Mouse (Mus musculus) hindbrain, embryonic 11.5 days (tissue): Measurements from ENCODE around the gene Rbm19. TPM values are rescaled to one million over a fixed set of nuclear protein-coding genes. Genes with fewer than 3 reads are reported as not detected.
A peak's percentile ranks its signal among the peaks of the same experiment; 100 is the strongest.

Experiments used
- ATAC-seq: fragments of 200-750 bp; cut with Nextera tagmentation; 2 replicates; pipeline ENCODE4 v1.8.0; 2017; ENCODE audit warnings: mild to moderate bottlenecking, moderate TSS enrichment, moderate library complexity; ENCODE audit not compliant: low FRiP score
- DNase-seq: peaks from one replicate; pipeline ENCODE4 v3.0.0-alpha.2; 2015; ENCODE audit warnings: low spot score
- H3K27ac ChIP-seq: fragments of 300-500 bp; sonication (generic); 2 replicates; pipeline ENCODE4 v1.5.1; 2014; ENCODE audit warnings: mild to moderate bottlenecking, low read depth, low read length
- H3K27me3 ChIP-seq: fragments of 300-500 bp; sonication (generic); 2 replicates; pipeline ENCODE4 v1.6.1; 2014; ENCODE audit warnings: mild to moderate bottlenecking, low read length, moderate library complexity, mixed read lengths; ENCODE audit not compliant: control insufficient read depth, insufficient read depth
- H3K36me3 ChIP-seq: fragments of 300-500 bp; sonication (generic); 2 replicates; pipeline ENCODE4 v1.6.1; 2014; ENCODE audit warnings: mild to moderate bottlenecking, low read length, moderate library complexity, mixed read lengths; ENCODE audit not compliant: control insufficient read depth, insufficient read depth
- H3K4me1 ChIP-seq: fragments of 300-500 bp; sonication (generic); replicated peaks from 2 replicates; pipeline ENCODE4 v1.6.1; 2014; ENCODE audit warnings: low read length, mixed read lengths; ENCODE audit not compliant: control insufficient read depth, insufficient read depth
- H3K4me2 ChIP-seq: fragments of 300-500 bp; sonication (generic); replicated peaks from 2 replicates; pipeline ENCODE4 v1.6.1; 2014; ENCODE audit warnings: mild to moderate bottlenecking, low read depth, low read length
- H3K4me3 ChIP-seq: fragments of 300-500 bp; sonication (generic); 2 replicates; pipeline ENCODE4 v1.5.1; 2014; ENCODE audit warnings: low read depth, low read length
- H3K9ac ChIP-seq: fragments of 300-500 bp; sonication (generic); 2 replicates; pipeline ENCODE4 v1.6.1; 2014; ENCODE audit warnings: low read depth, low read length
- H3K9me3 ChIP-seq: fragments of 300-500 bp; sonication (generic); 2 replicates; pipeline ENCODE4 v1.6.1; 2016; ENCODE audit warnings: low read length; ENCODE audit not compliant: control insufficient read depth
- WGBS: fragments of 180-500 bp; shearing (Covaris S2); extraction: QIAGEN DNeasy Blood & Tissue Kit; methylation state at CpG from one replicate; pipeline ENCODE4 v1.1.7; 2014; 5-methylcytosine and 5-hydroxymethylcytosine counted together
- polyA plus RNA-seq: library from polyadenylated mRNA; unstranded; fragments of >200 nt; fragmentation: Nextera tagmentation; extraction: Ambion mirVana; gene quantifications from 2 replicates; pipeline ENCODE4 v1.2.1, GENCODE M21; 2014

Rbm19 gene
- polyA plus RNA-seq, 1 experiment from 2014 or later: 28.7 TPM

DNA sequence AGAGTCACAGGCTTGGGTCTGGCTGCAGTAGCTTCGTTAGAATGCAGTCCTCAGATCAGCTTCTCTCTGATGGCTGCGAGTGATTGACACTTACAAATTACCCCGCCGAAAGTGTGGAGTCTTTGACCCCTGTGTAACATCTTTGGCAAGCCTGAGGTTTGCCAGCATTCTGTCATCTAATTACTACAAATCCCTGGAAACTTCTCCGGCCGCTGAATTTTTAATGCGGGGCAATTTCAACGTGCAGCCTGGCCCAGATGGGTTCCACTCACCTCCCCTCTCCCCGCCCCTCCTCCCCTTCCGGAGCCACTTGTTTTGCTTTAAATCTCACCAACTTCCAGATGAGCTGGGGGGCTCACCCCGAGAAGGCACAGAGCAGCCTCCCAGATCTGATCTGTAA is 94.4 kb downstream of the Rbm19 start:
- Histone ChIP-seq H3K4me1 (peaks cover 19% of the 10 kb centered on the region), H3K36me3 (no peaks in the 10 kb centered on the region), H3K9me3 (no peaks in the 10 kb centered on the region), H3K4me2 (0 out of 2 replicates have a peak overlapping the region, but pooled peaks have one; percentile 11), H3K27me3 (no peaks in the 10 kb centered on the region), H3K27ac (peak overlapping the region; percentile 42; the same call in 1 of the 2 replicates), H3K9ac (no peak overlapping the region), H3K4me3 (peak overlapping the region; percentile 4; the same call in 1 of the 2 replicates)
- 3% methylated on average over 11 of the region's 11 CpGs for WGBS
- peak; percentile 63 for DNase-seq
- peak; percentile 38; the same call in 1 of the 2 replicates for ATAC-seq

DNA sequence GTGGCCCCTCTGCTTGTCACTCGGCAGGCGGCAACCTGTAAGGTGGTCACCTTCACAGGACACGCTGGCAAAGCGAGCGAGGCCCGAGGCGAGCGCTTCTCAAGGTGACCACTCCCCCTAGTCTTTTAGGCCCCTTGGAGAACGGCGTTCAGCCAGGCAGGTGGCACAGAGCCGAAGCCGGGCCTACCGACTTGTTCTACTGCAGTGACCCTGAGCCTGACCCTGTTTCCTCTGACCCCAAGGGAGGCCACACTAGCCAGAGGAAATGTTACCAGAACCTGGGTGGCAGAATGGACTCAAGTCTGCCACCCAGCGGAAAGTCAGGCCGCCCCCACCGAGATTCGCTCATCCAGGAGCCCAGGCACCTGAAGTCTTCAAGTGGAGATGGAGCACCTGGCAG is 94.9 kb downstream of the Rbm19 start:
- no peak for ATAC-seq
- H3K36me3 ChIP-seq: no peaks in the 10 kb centered on the region
- 0 out of 2 replicates have a peak overlapping the region, but pooled peaks have one; percentile 4 for H3K9ac ChIP-seq
- 0 out of 2 replicates have a peak overlapping the region, but pooled peaks have one; percentile 11 for H3K4me2 ChIP-seq
- H3K27ac ChIP-seq: peak overlapping the region; percentile 42; the same call in 1 of the 2 replicates
- no peaks in the 10 kb centered on the region for H3K27me3 ChIP-seq
- peak; percentile 57 for DNase-seq
- H3K9me3 ChIP-seq: no peaks in the 10 kb centered on the region
- WGBS: 10% methylated on average over 17 of the region's 17 CpGs
- peak overlapping the region; percentile 4; the same call in 1 of the 2 replicates for H3K4me3 ChIP-seq
- peaks cover 17% of the 10 kb centered on the region for H3K4me1 ChIP-seq

- ATAC-seq: no peak
- 60% methylated on average over 3 of the region's 3 CpGs for WGBS
- no peaks in the 10 kb centered on the region for H3K27me3 ChIP-seq
These were observed 98.2 kb downstream of the Rbm19 start for GRCm38 (mm10) chr5:120214511-120214910.

DNA sequence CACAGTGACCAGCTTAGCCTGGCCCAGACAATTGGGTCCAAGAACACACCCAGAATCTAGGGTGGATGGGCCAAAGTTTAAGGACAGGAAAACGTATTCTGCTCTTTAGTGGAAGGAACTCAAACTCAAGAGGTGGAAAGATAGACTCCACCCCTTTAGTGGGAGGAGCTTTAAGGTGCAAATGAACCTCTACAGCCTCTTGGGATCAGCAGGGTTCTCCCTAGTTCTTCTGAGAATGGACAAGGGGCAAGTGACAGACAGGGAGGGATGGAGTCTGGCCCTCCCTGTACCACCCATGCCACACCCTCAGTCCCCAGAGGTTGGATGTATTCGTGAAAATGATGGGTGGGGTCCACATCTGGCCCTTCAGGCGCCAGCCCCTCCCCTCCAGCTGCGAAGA is 105.0 kb downstream of the Rbm19 start:
- Histone ChIP-seq H3K9ac (no peak overlapping the region), H3K9me3 (no peaks in the 10 kb centered on the region), H3K4me1 (peaks cover 3% of the 10 kb centered on the region; the same call in 1 of the 2 replicates), H3K4me2 (no peak overlapping the region), H3K36me3 (no peaks in the 10 kb centered on the region), H3K27me3 (peaks cover 3% of the 10 kb centered on the region; the same call in 1 of the 2 replicates), H3K4me3 (no peak overlapping the region), H3K27ac (no peak overlapping the region)
- WGBS: 30% methylated on average over 4 of the region's 4 CpGs
- DNase-seq: no peak
- no peak for ATAC-seq

More at GRCm38 (mm10) chr5:120214511-120214910, 98.2 kb downstream of the Rbm19 start:
- Histone ChIP-seq H3K36me3 (no peaks in the 10 kb centered on the region), H3K9ac (no peak overlapping the region), H3K4me2 (no peak overlapping the region), H3K9me3 (no peaks in the 10 kb centered on the region), H3K4me1 (peaks cover 12% of the 10 kb centered on the region), H3K4me3 (no peak overlapping the region), H3K27ac (no peak overlapping the region)
- no peak for DNase-seq

GRCm38 (mm10) chr5:120225383-120225782 is 109.1 kb downstream of the Rbm19 start:
- Histone ChIP-seq H3K36me3 (no peaks in the 10 kb centered on the region), H3K4me3 (no peak overlapping the region), H3K9me3 (no peaks in the 10 kb centered on the region), H3K9ac (no peak overlapping the region), H3K27me3 (peaks cover 7% of the 10 kb centered on the region), H3K27ac (peak overlapping the region; percentile 70; the same call in 1 of the 2 replicates), H3K4me2 (no peak overlapping the region), H3K4me1 (peaks cover 6% of the 10 kb centered on the region; the same call in 1 of the 2 replicates)
- 18% methylated on average over 14 of the region's 14 CpGs for WGBS
- peak; percentile 61 for DNase-seq
- no peak for ATAC-seq

DNA sequence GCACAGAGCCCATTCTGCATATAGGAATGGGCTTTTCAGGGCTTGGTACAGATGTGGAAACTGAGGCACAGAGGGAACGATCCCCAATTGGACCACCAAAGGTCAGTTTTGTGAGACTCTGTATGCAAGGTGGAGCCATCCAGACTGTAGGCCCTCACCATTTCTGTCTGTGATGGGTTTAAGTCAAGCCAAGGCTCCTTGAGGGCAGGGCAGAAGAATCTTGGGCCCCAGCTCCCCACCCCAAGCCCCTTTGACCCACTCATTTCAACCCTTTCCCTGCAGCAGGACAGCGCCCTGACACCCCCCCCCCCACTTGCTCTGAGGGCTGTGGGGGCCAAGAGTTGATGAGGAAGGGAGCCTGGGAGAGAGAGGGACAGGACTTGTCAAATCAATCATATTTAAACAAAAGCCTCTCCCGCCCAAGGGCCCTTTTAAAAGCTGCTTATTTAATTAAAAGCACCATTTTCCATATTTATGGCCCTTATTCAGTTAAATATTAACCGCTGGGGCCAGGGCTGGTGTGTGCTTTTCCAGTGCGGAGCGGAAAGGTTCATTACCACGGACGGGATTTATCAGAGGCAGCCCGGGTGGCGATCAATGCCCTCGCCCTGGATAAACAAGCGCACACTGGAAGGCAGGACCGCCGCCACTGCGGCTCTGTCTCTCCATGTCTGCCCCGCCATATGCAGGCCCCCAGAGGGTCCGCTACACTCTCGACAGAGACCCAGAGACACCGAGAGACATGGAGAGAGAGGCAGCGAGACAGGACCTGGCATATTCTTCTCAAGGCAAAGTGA is 112.5 kb downstream of the Rbm19 start:
- peak; percentile 38 for DNase-seq
- Histone ChIP-seq H3K27ac (peak overlapping the region; percentile 60; the same call in 1 of the 2 replicates), H3K27me3 (peaks cover 6% of the 10 kb centered on the region), H3K9me3 (no peaks in the 10 kb centered on the region), H3K4me1 (peaks cover 14% of the 10 kb centered on the region), H3K36me3 (no peaks in the 10 kb centered on the region), H3K4me2 (no peak overlapping the region), H3K9ac (no peak overlapping the region), H3K4me3 (no peak overlapping the region)
- WGBS: 36% methylated on average over 20 of the region's 20 CpGs
- no peak for ATAC-seq

GRCm38 (mm10) chr5:120231435-120232147 is 115.3 kb downstream of the Rbm19 start:
- H3K27ac ChIP-seq: peak overlapping the region; percentile 73
- ATAC-seq (peak; percentile 68), DNase-seq (peak; percentile 92)
- peaks cover 11% of the 10 kb centered on the region for H3K4me1 ChIP-seq
- no peaks in the 10 kb centered on the region for H3K36me3 ChIP-seq
- 6% methylated on average over 25 of the region's 25 CpGs for WGBS
- H3K9ac ChIP-seq: peak overlapping the region; percentile 28; the same call in 1 of the 2 replicates
- H3K4me2 ChIP-seq: peak overlapping the region; percentile 35
- H3K4me3 ChIP-seq: no peak overlapping the region
- no peaks in the 10 kb centered on the region for H3K9me3 ChIP-seq
- peaks cover 8% of the 10 kb centered on the region; the same call in 1 of the 2 replicates for H3K27me3 ChIP-seq

DNA sequence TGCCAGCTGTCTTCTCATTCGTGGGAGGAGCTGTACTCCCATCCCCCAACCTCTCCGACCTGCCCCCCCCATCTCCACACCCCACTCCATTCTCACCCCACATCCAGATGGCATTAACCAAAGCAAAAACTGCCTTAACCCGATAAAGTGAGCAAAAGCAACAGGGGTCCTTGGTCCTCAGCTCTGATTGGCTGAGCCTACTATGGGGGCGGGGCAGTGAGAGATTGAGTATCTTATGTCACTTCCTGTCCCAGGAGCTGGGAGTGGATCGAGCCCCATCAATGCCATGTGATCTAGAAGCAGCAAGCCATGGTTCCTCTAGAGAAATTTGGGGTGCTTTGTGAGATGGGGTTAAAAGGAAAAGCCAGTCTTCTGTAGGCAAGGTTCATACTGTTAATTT is 118.9 kb downstream of the Rbm19 start:
- DNase-seq (no peak), ATAC-seq (no peak)
- no peak overlapping the region for H3K4me2 ChIP-seq
- H3K27ac ChIP-seq: no peak overlapping the region
- H3K4me1 ChIP-seq: peaks cover 8% of the 10 kb centered on the region
- H3K36me3 ChIP-seq: no peaks in the 10 kb centered on the region
- no peak overlapping the region for H3K4me3 ChIP-seq
- no peaks in the 10 kb centered on the region for H3K9me3 ChIP-seq
- peaks cover 6% of the 10 kb centered on the region for H3K27me3 ChIP-seq
- no peak overlapping the region for H3K9ac ChIP-seq
- WGBS: 63% methylated on average over 5 of the region's 5 CpGs
